Mouse (Mus musculus) lung, postnatal 0 days (tissue): ENCODE measurements around the gene Lelp1.

ENCODE experiments used
- CTCF ChIP-seq: IDR thresholded peaks from 2 replicates; pipeline ENCODE4 v1.5.1; 2016; ENCODE audit warnings: antibody characterized with exemption, mild to moderate bottlenecking
- EP300 ChIP-seq: IDR thresholded peaks from 2 replicates; pipeline ENCODE4 v1.6.1; 2016; ENCODE audit warnings: antibody characterized with exemption, mild to moderate bottlenecking, control low read depth

DNA sequence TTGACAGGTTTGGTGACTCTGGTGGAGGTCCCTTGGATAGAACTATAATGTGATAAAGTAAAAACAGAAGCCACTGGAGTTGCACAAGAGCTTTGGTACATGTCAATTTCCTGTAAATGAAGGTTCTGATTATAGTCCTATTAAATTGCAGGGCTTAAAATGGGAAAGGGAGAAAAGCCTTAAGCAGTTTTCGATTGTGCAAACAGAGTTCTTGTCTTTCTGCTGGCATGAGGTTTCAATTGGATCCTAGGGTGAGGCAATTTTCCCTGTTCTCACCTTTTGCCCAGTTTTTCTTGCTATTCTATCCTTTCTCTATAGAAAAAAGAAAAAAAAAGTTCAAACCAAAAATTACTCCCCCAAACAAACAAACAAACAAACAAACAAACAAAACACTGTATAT lies 34.3 kb upstream of the Lelp1 start:
- TF ChIP-seq CTCF (no peak), EP300 (no peak)
